In genomic region chr14:117473378-117473777, GRCm38 (mm10) we compare ENCODE assay signal across 25 mouse cellular contexts.
DNase-seq lines count a peak whose midpoint lies in the region; ATAC-seq and TF ChIP-seq lines count a peak whose summit lies in the region.
"Had no signal": no experiment of that assay in that cellular context is flagged by ENCODE, and none has a peak within 500 bp of the region (broad histone marks: within the 10 kb centered on the region; RNA-seq: fewer than 3 reads in every experiment).

No protein-coding gene starts in this region.

- H3K4me1 ChIP-seq in hindbrain, postnatal 0 days (ENCODE audit: insufficient read depth, low read length) = no peaks in the 10 kb centered on the region
- H3K4me1 ChIP-seq in hindbrain, embryonic 14.5 days (replicated peaks; ENCODE audit: control insufficient read depth, insufficient read depth, low read length) = no peaks in the 10 kb centered on the region
- no peaks in the 10 kb centered on the region for H3K4me1 ChIP-seq in testis, adult 2 months (ENCODE audit: control insufficient read depth, insufficient read depth, low read length)
- H3K4me1 ChIP-seq: embryonic facial prominence, embryonic 10.5 days; heart, embryonic 12.5 days; hindbrain, embryonic 10.5 days; limb, embryonic 10.5 days; liver, embryonic 15.5 days; midbrain, embryonic 10.5 days; neural tube, embryonic 15.5 days had no signal

- H3K9ac ChIP-seq in hindbrain, postnatal 0 days (replicated peaks; ENCODE audit: low read length) = no peak overlapping the region
- H3K9ac ChIP-seq in hindbrain, embryonic 14.5 days = no peak overlapping the region
- H3K9ac ChIP-seq: forebrain, postnatal 0 days; heart, embryonic 12.5 days; liver, embryonic 15.5 days; neural tube, embryonic 15.5 days had no signal

- H3K4me2 ChIP-seq in hindbrain, postnatal 0 days (ENCODE audit: low read depth, low read length) = no peak overlapping the region
- no peak overlapping the region for H3K4me2 ChIP-seq in hindbrain, embryonic 14.5 days (replicated peaks)
- H3K4me2 ChIP-seq: heart, embryonic 12.5 days; liver, embryonic 15.5 days; neural tube, embryonic 15.5 days had no signal

- ATAC-seq in hindbrain, postnatal 0 days = no peak
- ATAC-seq in hindbrain, embryonic 14.5 days (ENCODE audit: low FRiP score) = no peak
- ATAC-seq in megakaryocyte progenitor cell, adult 5-6 weeks (replicated peaks; ENCODE audit: poor library complexity) = no peak
- ATAC-seq: forebrain, postnatal 0 days; inflammation-experienced regulatory T-cells, adult 6 months had no signal

- peak; percentile 28 for DNase-seq in hindbrain, postnatal 0 days (ENCODE audit: low spot score)
- no peak for DNase-seq in hindbrain, embryonic 14.5 days (ENCODE audit: low spot score)
- DNase-seq in testis, postnatal 10 days (ENCODE audit: low spot score) = no peak
- DNase-seq in kidney, postnatal 10 days = peak; percentile 22
- no peak for DNase-seq in lung, postnatal 14 days
- DNase-seq: adrenal gland, adult 2 months; forebrain, postnatal 0 days; gastrocnemius, postnatal 25 days; heart, adult 18-20 months; heart, postnatal 10 days; liver; spleen, adult 18-20 months; thymus, postnatal 14 days had no signal

- no peak for TF ChIP-seq POLR2A in testis, adult 2 months (IDR thresholded peaks at IDR 0.05; ENCODE audit: control insufficient read depth, low read depth, low read length)

- no peak for TF ChIP-seq CTCF in hindbrain, postnatal 0 days (IDR thresholded peaks at IDR 0.05; ENCODE audit: low read depth)
- TF ChIP-seq CTCF in testis, adult 2 months (IDR thresholded peaks at IDR 0.05; ENCODE audit: control insufficient read depth, insufficient read depth, insufficient replicate concordance, low read depth, low read length) = no peak

- 51% methylated on average over 2 of the region's 2 CpGs for WGBS in hindbrain, postnatal 0 days
- WGBS in hindbrain, embryonic 14.5 days = 50% methylated on average over 2 of the region's 2 CpGs

- H3K27ac ChIP-seq in hindbrain, postnatal 0 days = no peak overlapping the region
- H3K27ac ChIP-seq in hindbrain, embryonic 14.5 days = no peak overlapping the region
- H3K27ac ChIP-seq in testis, adult 2 months (ENCODE audit: control insufficient read depth, insufficient read depth, low read depth, low read length) = no peak overlapping the region
- H3K27ac ChIP-seq: embryonic facial prominence, embryonic 10.5 days; hindbrain, embryonic 10.5 days; left cerebral cortex, adult 2 months; limb, embryonic 10.5 days; liver, embryonic 15.5 days; macrophage; midbrain, embryonic 10.5 days; neural tube, embryonic 15.5 days had no signal

- no peaks in the 10 kb centered on the region for H3K9me3 ChIP-seq in hindbrain, postnatal 0 days (ENCODE audit: low read length)
- H3K9me3 ChIP-seq in hindbrain, embryonic 14.5 days (ENCODE audit: control insufficient read depth, low read length) = no peaks in the 10 kb centered on the region
- H3K9me3 ChIP-seq: embryonic facial prominence, embryonic 10.5 days; heart, embryonic 12.5 days; hindbrain, embryonic 10.5 days; limb, embryonic 10.5 days; liver, embryonic 15.5 days; midbrain, embryonic 10.5 days; neural tube, embryonic 15.5 days had no signal

- H3K4me3 ChIP-seq in hindbrain, postnatal 0 days (ENCODE audit: low read length) = no peak overlapping the region
- no peak overlapping the region for H3K4me3 ChIP-seq in hindbrain, embryonic 14.5 days (replicated peaks; ENCODE audit: low read length)
- peak overlapping the region; percentile 44 for H3K4me3 ChIP-seq in testis, adult 2 months (ENCODE audit: control insufficient read depth, low read depth, low read length)
- H3K4me3 ChIP-seq: embryonic facial prominence, embryonic 10.5 days; heart, embryonic 12.5 days; hindbrain, embryonic 10.5 days; left cerebral cortex, adult 2 months; limb, embryonic 10.5 days; liver, embryonic 15.5 days; midbrain, embryonic 10.5 days; neural tube, embryonic 15.5 days had no signal

- no peaks in the 10 kb centered on the region for H3K27me3 ChIP-seq in hindbrain, postnatal 0 days (ENCODE audit: insufficient read depth, low read length)
- no peaks in the 10 kb centered on the region for H3K27me3 ChIP-seq in hindbrain, embryonic 14.5 days (ENCODE audit: control insufficient read depth, insufficient read depth, low read length)
- H3K27me3 ChIP-seq in testis, adult 2 months (ENCODE audit: control insufficient read depth, insufficient read depth, low read length) = no peaks in the 10 kb centered on the region
- H3K27me3 ChIP-seq: heart, embryonic 12.5 days; liver, embryonic 15.5 days; neural tube, embryonic 15.5 days had no signal

- H3K36me3 ChIP-seq in hindbrain, postnatal 0 days (ENCODE audit: insufficient read depth, low read length) = no peaks in the 10 kb centered on the region
- no peaks in the 10 kb centered on the region for H3K36me3 ChIP-seq in hindbrain, embryonic 14.5 days (replicated peaks; ENCODE audit: control insufficient read depth, insufficient read depth)
- no peaks in the 10 kb centered on the region for H3K36me3 ChIP-seq in testis, adult 2 months (ENCODE audit: control insufficient read depth, insufficient read depth, low read length)
- H3K36me3 ChIP-seq: embryonic facial prominence, embryonic 10.5 days; heart, embryonic 12.5 days; hindbrain, embryonic 10.5 days; limb, embryonic 10.5 days; liver, embryonic 15.5 days; midbrain, embryonic 10.5 days; neural tube, embryonic 15.5 days had no signal

Comparison
In these comparisons a context has a peak if more than half of its experiments do, and no peak if none do; other contexts are left out.
1. DNase-seq: peak in hindbrain, postnatal 0 days (single experiment) and kidney, postnatal 10 days (single experiment); none in hindbrain, embryonic 14.5 days (single experiment), testis, postnatal 10 days (single experiment) and lung, postnatal 14 days (single experiment).